Mouse (Mus musculus) layer of hippocampus, postnatal 10 days (tissue): ENCODE data around the gene Sarnp. TPM values are rescaled to one million over a fixed set of nuclear protein-coding genes. Genes with fewer than 3 reads are reported as not detected.

Experiments used
- DNase-seq, 2 experiments: peaks; one replicate each; pipeline ENCODE4 v3.0.0; 2021; ENCODE audit warnings: low spot score in 2 of 2
- total RNA-seq, 2 experiments: library from RNA; stranded (reverse); gene quantifications; 2 replicates each; pipeline ENCODE4 v1.2.3; 2021

The Sarnp gene
- total RNA-seq, 2 experiments from 2014 or later, result 40.9 to 48.2 TPM

DNA sequence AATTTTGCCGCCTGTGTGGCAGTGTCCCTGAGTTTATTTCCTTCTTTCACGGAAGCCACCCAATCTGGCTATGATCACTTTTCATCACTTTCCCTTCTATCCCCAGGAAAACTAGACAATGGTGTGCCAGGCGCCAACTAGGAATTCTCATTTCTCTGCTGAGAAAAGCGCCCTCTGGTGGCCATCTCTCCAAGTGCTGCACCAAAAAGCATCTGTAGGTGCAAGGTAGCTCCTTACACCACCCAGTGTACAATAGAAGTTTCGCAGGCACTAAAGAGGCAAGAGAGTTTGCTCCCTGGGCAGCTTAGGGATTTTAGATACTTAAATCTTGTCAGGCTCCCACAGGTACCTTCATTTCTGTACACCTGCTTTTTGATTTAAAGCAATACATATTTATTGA is 96.1 kb downstream of the Sarnp start:
- DNase-seq, result peak; percentile 92 to 94

DNA sequence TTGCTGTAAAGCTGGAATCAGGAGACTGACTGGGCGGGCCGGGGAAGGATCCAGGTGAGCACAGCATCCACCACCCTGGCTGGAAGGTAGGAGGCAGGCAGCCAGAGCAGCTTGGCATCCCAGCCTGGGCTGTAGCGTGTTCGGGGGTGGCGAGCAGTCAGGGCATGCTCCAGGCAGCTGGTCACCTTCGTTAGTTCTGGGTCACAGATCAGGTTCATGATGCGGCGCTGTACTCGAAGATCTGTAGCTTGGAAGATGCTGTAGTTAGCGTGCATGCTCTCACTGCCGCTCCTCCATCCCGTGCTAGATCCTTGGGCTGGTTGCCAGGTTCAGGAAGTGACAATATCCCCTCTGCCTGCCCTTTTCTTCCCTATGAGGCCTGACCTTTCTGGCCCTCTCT is 96.6 kb downstream of the Sarnp start:
- DNase-seq, result no peak

GRCm38 (mm10) chr10:128915550-128915949 is 98.4 kb downstream of the Sarnp start:
- no peak for DNase-seq

GRCm38 (mm10) chr10:128916665-128917064 is 99.5 kb downstream of the Sarnp start:
- no peak for DNase-seq

GRCm38 (mm10) chr10:128917400-128917799 is 100.3 kb downstream of the Sarnp start:
- DNase-seq, result no peak

GRCm38 (mm10) chr10:128918246-128918645 is 101.1 kb downstream of the Sarnp start:
- DNase-seq, result peak; percentile 66 to 73

GRCm38 (mm10) chr10:128919203-128919631 is 102.1 kb downstream of the Sarnp start:
- DNase-seq, result no peak

DNA sequence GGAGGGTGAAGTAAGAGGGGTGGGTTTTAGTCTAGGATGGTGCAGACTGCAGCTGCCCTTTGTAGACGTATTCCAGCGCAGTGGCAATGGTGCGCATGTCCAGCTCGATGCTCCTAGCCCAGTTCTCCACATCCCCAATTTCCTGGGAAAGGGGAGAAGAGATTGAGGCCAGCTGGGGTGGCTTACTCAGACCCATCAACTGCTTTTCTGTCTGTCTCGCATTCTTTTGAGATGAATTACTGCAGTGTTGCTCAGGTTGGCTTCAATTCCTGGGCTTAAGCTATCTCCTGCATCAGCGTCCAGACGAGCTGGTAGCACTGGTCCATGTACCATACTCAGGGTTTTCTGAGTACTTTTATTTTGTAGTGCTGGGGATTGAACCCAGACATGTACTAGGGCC is 102.8 kb downstream of the Sarnp start:
- DNase-seq, result no peak

DNA sequence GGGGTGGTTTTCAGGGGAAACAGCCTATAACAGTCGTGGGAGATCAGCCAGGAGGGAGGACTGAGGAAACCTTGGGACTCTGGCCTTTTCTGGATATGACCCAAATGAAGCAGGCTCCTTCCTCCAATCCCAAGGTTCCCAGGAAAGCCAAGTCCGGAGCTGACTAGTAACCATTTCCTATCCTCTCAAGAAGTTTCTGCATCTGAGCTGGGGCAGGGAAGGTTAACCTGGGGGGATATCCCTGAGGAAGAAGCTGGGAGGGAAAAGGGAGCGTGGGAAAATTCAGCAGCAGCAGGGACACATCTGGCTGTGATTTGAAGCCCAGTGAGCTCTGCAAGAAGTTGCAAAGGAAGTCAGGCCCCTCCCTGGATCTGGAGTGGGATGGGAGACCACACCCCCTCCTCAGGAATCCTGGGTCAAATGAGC is 103.6 kb downstream of the Sarnp start:
- no peak for DNase-seq

DNA sequence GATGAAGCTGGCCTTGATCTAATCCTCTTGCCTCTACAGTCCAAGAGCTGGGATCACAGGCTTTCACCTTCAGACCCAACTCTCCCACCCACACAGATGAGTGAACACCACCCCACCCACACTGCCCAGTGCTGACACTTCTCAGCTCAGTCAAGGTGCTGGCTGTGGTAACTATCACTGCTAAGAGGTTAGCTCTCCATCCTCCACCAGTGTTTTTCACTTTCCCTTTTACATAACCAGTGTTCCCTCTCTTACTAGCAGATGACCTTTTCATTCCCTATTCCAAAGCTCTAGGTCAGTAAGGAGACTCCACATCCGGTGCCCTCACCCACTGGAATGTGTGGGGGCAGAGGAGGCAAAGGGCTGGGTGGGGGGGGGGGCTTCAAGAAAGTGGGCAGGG is 104.1 kb downstream of the Sarnp start:
- no peak for DNase-seq

DNA sequence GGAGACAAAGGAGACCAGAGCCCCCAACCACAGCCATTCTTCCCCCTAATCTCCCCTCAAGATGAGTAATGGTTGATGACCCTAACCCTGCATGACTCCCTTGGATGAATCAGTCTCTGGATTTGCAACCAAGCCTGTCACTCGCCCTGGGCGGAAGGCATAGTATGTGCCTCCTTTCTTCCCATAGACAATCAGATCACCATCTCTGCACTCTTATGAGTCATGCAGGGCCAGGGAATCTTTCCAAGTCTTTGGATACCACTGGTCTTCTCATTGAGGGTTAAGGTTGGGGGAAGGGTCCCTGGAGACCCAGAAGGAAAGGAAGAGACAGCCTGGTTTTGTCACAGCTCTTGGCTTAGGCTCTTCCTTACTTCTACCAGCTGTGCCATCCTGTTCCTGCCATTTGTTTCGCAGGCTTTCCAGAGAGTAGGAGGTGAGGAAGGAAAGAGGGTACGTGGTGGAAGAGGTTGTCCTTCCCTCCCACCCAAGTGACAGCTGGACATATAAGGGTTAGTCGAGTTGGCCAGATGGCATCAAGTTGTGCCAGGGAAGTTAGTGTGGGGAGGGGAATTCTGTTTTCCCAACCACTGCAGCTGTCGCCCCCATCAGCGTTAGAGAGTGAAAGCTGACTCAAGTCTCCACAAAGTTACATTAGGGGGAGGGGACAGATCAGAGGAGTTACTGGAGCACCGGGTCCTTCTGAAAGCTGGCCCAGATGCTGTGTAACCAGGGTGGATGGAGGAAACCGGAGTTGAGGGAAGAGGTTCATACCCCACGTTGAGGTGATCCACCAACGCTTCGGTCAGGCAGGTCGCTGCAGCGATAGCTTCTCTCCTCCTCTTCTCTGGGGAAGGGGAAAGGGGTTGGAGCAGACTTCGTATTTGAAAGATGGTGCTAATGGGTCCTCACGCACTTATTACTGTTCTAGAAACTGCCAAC is 105.0 kb downstream of the Sarnp start:
- peak in 1 of 2 experiments; percentile 40 for DNase-seq

DNA sequence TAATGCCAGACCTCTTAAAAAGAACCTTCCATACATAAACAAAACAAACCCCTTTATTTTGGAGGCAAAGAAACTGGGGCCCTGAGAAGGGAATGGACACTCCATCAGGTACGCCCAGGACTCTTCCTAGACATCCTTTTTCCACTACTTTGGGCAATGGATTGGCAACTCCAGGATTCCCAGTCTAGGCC is 105.6 kb downstream of the Sarnp start, which contains the start of gene Rdh5:
Gene Rdh5 (minus strand): TSS at position 67 of the 191 bp plus-strand sequence.
- DNase-seq, result no peak

DNA sequence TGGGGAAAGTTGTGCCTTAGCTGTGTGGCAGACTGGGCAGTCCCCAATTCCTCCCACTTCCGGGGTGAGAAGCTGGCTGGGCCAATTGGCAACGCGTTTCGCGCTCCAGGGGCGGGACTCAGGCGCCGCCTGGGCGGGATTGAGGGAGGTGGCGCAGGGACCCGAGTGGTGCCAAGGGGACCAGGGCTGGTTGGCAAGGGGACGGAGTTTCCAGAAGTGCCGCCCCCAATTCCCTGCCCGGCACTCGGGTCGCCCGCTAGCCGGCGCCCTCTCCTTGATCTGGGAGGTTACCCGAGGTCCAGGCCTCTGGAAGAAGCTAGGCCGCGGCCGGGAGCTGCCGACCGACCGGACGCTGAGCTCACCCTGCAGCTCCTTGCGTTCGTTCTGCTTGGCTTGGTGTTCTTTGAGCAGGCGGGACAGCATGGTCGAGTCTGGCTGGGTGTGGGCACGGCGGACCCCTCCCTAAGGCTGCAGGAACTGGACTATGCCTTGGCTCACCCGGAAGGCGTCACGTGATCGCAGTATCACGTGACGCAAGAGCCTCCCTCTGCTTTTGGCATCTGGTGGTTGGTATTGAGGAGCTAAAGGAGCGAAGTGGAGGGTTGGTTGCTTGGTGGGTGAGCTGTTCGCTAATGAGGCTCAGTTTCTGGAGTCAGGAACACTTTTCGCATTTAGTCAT is 106.0 kb downstream of the Sarnp start:
- peak; percentile 95 to 97 for DNase-seq

GRCm38 (mm10) chr10:128923935-128924334 is 106.8 kb downstream of the Sarnp start, which contains the start of gene Bloc1s1:
Bloc1s1 (minus strand) TSS chr10:128924035.
- DNase-seq, result no peak

Other genes starting within 250 kb of the Sarnp start
- gene Erbb3, start 227.7 kb upstream of the Sarnp start, total RNA-seq, result under 1 TPM; 0.71 to 0.76 TPM
- 100 to 1,000 TPM; 508 to 545 TPM for gene Rps26, start 190.6 kb upstream of the Sarnp start, total RNA-seq
- gene Ikzf4, start 171.3 kb upstream of the Sarnp start, total RNA-seq, result 10 to 100 TPM; 17.2 to 17.7 TPM
- gene Suox, start 143.3 kb upstream of the Sarnp start, total RNA-seq, result 10 to 100 TPM in 1 of 2 experiments, 1 to 10 TPM in 1; 9.5 to 11.9 TPM
- gene Rab5b, start 121.1 kb upstream of the Sarnp start, total RNA-seq, result 100 to 1,000 TPM; 118 to 125 TPM
- gene Pmel, start 113.1 kb upstream of the Sarnp start, total RNA-seq, result 1 to 10 TPM in 1 of 2 experiments, under 1 TPM in 1; 0.91 to 1.1 TPM
- gene Cdk2, start 112.3 kb upstream of the Sarnp start, total RNA-seq, result 1 to 10 TPM; 7.9 to 9.6 TPM
- gene Dgka, start 72.5 kb upstream of the Sarnp start, total RNA-seq, result 1 to 10 TPM; 8.0 to 8.2 TPM
- gene Pym1, start 69.4 kb upstream of the Sarnp start, total RNA-seq, result 10 to 100 TPM; 34.9 to 35.1 TPM
- gene Mmp19, start 26.4 kb upstream of the Sarnp start, total RNA-seq, result under 1 TPM; 0.53 to 0.89 TPM
- gene Dnajc14, start 13.3 kb upstream of the Sarnp start, total RNA-seq, result 10 to 100 TPM; 59.9 to 65.7 TPM
- 10 to 100 TPM; 13.9 to 17.6 TPM for gene Tmem198b, start 13.0 kb upstream of the Sarnp start, total RNA-seq
- 1 to 10 TPM; 3.7 to 6.0 TPM for gene Ormdl2, start 4.3 kb downstream of the Sarnp start, total RNA-seq
- 10 to 100 TPM; 23.1 to 24.0 TPM for gene Gdf11, start 74.4 kb downstream of the Sarnp start, total RNA-seq
- 100 to 1,000 TPM in 1 of 2 experiments, 10 to 100 TPM in 1; 81.7 to 110 TPM for gene Cd63, start 83.7 kb downstream of the Sarnp start, total RNA-seq
- gene Rdh5, start 105.6 kb downstream of the Sarnp start, total RNA-seq, result 1 to 10 TPM; 5.6 to 6.7 TPM
- 100 to 1,000 TPM; 109 to 123 TPM for gene Bloc1s1, start 106.7 kb downstream of the Sarnp start, total RNA-seq
- gene Itga7, start 116.5 kb downstream of the Sarnp start, total RNA-seq, result 10 to 100 TPM; 22.2 to 27.4 TPM
- not detected for gene Mettl7b, start 143.7 kb downstream of the Sarnp start, total RNA-seq
- gene Olfr9, start 172.1 kb downstream of the Sarnp start, total RNA-seq, result not detected
- gene Olfr763, start 193.5 kb downstream of the Sarnp start, total RNA-seq, result not detected
- not detected for gene Olfr764-ps1, start 222.6 kb downstream of the Sarnp start, total RNA-seq
- gene Olfr765, start 232.7 kb downstream of the Sarnp start, total RNA-seq, result not detected